Mouse (Mus musculus): ENCODE data around the gene Dnah6. TPM values are rescaled to one million over a fixed set of nuclear protein-coding genes. Genes with fewer than 3 reads are reported as not detected.

Gene Dnah6
- polyA plus RNA-seq, 2 experiments from 2014 or later, result not detected

DNA sequence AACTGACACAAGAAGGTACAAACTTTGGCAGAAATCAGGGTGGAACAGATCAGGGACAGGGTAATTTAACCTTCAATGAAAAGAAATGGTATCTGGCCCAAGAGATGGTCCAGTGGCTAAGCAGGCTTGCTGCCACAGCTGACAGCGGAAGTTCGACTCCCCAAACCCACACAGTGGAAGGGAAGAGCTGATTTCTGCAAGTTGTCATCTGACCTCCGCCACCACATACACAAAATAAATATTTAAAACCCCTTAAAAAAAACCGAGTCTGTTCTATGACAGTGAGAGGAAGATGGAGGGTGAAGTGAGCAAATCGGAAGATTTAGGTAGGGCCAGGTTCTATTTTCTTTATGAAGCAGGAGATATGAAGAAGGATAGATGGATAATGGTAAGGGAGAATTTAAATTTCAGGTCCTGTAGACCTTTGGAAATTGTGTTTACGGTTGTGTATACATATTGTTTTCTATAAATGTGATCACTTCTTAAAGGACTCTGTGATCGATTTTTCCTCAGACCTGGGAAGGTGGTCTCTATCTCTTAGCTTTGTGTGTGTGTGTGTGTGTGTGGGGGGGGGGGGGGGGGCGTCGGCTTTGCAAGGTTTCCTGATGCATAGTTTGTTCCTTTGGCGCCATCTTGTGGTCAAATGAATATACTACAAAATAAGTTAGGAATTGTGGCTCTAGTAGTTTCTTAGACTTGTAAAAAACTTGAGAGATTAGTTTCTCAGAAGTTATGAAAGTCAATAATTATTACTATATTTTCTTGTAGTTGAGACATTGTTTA lies 6.1 kb upstream of the Dnah6 start:
- ATAC-seq, result peak; percentile 45

DNA sequence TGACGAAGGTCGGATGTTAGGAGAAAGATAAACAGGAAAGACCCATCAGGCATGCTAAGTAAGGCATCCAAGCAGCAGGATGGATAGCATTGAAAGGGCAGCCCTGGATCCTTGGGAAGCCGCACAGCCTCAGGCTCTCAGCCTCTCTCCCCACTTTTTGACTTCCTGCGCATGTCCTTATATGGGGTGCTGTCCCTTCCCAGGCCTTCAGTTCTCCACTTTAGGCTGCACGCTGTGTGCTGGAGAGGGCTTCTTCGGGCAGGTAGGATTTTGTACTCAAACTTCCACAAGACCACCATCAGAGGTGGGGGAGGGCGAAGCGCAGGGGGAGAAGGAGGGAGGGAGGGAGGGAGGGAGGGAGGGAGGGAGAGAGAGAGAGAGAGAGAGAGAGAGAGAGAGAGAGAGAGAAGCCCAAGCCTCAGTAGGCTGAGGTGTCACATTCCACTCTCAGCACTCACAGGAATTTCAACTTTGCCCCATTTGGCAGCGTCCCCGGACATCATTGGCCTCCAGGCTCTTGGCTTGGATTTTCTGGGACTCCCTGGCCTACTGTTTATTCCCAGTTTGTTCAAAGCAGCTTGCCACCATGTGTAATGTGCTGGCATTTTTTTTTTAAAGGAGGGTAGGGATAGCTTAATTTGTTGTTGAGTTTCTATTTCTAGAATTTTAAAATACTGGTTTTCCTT lies 1.5 kb upstream of the Dnah6 start:
- ATAC-seq, result no peak

DNA sequence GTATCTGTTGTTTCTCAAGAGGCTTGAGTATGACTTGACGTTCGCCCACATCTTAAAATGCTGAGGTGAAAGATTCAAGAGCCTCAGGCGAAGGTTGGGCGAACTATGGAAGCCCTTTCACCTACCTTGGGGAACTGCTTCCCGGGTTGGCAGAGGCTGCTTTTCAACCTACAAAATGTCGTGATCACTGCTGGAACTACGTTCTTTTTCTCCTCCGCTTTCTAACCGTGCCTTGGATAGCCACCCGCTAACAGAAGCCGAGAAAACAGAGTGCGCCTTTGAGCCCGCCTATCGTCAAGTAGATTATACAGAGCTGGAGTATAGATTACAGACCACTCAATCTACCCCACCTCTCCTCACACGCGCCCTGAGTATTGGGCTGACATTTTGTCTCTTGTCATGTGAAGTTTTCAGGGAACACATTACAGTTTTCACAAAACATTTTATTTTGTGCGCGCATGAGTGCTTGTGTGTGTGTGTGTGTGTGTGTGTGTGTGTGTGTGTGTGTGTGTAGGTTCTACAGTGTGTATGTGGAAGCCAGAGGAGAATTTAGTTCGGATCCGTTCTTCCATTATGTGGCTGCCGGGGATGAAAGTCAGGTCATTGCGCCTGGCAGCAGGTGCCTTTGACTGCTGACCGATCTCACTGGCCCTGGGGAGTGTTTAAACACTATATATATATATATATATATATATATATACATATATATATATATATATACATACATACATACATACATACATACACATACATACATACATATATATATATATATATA lies 696 bp upstream of the Dnah6 start:
- peak; percentile 56 for ATAC-seq

DNA sequence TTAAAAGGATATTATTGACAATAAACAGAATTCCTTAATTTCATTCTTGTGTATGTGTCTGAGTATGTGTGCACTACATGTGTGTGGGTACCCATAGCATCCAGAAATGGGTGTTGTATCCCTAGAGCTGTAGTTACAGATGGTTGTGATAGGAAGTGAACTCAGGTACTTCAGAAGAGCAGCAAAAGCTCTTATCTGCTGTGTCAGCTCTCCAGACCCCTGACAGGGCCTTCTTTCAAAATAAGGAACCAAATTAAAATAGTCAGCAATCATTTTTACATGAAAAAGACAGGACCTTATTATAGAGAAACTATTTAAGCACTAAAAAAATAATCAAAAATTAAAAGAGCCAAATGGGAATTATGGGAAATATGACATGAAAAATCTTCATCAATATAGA lies 9.8 kb downstream of the Dnah6 start:
- ATAC-seq, result no peak

DNA sequence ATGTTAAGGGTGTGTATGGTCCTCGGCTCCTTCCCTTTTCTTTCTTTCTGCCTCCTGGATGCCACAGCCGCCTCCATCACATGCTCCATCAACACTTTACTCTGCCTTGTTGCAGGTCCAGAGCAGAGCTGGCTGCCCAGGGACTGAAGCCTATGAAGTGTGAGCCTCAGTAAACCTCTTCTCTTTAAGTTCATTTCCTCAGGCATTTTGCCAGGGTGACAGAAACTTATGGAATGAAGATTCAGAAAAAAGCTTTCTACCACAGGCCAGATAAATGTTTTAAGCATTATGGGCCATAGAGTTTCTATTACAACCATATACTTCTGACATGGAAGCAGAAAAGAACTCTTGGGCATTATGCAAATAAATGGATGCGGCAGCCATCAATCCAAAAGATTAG lies 10.4 kb downstream of the Dnah6 start:
- no peak for ATAC-seq

DNA sequence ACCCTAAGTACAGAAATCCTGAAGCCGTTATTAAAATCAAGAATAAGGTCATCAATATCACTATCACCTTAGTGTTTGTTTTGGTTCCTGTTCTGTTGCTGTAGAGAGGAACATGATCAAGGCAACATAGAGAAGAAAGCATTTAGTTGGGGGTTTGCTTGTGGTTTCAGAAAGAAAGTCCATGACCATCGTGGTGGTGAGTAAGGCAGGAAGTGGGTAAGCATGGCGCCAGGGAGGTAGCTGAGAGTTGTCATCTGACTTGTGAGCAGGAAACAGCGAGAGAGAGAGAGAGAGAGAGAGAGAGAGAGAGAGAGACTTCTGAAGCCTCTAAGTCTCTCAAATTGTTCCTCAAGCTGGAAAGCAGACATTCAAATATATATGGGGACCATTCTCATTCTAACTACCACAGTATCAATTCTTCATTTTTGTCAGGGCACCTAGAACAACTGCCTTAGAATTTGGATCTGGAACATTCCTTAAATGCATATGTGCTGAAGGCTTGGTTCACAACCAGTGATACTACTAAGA lies 10.9 kb downstream of the Dnah6 start:
- ATAC-seq, result peak; percentile 100

DNA sequence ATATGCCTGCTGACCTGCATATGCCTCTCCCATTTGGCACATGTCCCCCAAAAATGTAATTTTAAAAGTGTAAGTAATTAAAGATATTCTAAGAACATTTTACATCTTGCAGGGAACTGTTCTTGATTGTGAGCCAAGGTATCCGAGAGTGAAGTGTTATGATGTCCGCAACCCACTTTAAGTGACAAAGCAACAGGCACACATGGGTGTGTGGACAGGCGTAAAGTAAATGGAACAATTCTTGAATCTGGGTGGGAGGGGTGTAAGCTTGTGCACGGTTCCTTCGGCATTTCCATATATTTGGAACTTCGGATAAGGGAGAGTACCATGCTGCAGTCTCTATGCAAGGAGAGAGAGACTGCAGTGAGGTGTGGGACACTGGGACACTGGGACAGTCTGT lies 11.9 kb downstream of the Dnah6 start:
- ATAC-seq, result no peak

DNA sequence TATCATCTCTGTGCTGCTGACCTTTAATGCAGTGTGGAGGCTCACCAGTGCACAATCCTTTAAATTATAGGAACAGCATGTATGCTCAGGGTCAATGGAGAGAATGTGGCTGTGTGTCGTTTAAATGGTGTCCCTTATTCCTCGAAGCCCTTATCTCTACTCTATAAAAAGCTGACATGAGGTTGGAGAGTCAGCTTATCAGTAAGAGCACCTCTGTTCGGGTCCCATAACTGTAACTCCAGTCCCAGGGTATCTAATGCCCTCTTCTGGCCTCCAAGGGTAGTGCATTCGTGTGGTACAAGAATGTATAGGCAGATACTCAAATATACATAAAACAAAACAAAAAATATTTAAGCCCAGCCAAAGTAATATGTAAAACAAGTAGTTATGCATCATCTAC lies 16.5 kb downstream of the Dnah6 start:
- ATAC-seq, result no peak

DNA sequence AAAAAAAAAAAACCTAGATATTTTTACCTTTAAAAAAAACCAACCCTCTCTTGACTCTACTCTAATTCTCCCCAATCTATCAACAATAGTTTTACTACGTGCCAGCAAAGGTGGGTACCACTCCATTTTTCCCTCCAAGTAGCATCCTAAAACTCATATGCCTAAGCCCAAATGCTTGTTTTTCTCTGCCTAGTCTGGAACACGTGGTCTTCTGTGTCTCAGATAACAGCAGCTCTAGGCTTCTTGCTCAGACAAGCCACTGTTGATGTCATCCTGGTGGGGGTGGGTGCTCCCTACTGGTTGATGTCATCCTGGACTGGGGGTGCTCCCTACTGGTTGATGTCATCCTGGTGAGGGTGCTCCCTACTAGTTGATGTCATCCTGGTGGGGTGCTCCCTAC lies 17.7 kb downstream of the Dnah6 start:
- no peak for ATAC-seq

DNA sequence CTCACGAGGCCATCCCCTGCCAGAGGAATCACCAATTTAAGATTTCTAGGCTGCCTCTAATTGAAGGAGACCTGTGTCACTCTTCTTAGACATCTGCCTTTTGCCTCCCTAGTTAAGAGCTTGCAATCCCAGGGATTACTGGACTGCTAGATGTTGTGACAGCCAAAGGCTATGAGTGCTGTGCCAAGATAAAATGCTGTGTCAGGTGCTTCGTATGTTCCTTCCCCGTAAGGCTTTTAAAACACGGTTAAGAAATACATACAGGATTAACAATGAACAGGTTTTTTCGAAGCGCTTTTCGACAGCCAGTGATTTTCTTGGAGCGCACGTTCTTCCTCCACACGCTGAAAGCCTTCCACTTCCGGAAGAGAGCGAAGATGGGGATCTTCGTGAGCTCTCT lies 26.2 kb downstream of the Dnah6 start:
- no peak for ATAC-seq

DNA sequence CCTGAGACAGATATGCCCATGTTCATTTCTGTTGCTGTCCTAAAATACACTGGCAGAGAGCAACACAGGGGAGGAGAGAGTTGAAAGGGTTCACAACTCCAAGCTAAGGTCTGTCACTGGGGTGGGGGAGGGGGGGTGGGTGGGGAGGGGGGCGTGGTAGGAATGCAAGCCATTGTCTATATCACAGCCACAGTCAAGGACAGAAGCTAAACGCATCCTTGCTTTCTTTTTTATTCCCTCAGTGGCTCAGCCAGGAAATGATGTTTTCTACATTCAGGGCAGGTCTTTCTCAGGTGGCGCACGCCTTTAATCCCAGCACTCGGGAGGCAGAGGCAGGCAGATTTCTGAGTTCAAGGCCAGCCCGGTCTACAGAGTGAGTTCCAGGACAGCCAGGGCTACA lies 30.7 kb downstream of the Dnah6 start:
- ATAC-seq, result no peak

DNA sequence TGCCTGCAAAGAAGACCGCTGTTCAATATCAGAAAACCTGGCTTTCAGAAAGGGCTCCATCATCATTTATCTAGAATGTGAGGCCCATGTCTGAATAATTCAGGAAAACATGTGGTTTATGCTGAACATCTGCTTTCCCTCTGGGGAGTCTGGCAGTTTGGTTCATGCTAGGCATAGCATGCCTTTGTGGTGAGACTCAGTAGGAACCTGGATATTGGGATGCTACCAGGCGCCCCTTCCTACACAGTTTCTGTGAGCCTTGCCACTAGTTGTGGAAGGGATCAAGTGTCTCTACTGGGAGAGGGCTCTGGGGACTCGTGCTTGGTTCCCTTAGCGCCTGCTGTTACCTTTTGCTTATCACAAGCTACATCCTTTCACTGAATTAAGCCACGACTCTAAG lies 37.2 kb downstream of the Dnah6 start:
- no peak for ATAC-seq

DNA sequence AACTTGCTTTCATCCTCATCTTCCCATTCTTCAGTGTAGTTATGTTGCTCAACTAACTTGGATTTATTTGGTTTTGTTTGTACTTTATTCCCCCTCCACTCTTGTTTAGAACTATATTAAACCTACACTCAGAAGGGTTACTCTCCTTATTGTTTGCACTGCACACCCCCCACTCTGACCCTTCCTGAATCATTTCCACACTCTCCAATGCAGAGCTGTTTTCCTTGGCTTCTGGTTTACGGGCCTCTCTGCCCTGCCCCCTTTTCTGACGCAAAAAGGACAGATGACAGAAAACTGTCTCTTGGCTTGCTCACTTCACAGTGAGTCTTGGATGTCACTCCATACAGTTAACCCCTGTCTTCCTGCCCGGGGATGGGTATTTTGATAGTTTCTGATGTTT lies 38.5 kb downstream of the Dnah6 start:
- ATAC-seq, result no peak

DNA sequence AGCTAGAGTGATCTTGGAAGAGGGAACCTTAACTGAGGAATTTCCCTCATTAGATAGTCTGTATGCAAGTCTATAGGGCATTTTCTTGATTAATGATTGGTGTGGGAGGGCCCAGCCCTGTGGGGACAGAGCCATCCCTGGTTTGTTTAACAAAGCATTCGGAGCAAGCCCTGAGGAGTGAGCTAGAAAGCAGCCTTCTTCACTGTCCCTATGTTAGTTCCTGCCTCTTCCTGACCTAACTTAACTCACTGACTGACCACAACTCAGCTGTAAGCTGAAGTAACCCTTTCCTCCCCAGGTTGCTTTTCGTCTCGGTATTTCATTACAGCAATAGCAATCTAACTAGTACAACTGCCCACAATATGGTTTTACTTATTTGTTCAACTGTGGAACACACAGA lies 39.0 kb downstream of the Dnah6 start:
- no peak for ATAC-seq

DNA sequence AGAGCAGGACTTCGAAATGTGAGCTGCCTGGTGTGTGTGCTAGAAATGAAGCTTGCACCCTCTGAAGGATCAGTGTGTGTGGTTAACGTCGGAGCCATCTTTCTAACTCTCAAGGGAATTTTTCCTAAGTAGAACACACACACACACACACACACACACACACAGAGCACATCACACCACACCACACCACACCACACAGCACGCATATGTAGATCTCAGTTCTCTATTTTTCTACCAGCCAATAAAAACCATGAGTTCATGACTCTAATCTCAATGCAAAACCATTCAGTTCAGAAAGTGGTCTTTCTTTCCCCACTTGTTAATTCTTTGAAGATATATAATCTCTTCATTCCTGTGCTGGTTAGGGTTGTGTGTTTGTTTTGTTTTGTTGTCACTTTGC lies 39.4 kb downstream of the Dnah6 start:
- no peak for ATAC-seq

DNA sequence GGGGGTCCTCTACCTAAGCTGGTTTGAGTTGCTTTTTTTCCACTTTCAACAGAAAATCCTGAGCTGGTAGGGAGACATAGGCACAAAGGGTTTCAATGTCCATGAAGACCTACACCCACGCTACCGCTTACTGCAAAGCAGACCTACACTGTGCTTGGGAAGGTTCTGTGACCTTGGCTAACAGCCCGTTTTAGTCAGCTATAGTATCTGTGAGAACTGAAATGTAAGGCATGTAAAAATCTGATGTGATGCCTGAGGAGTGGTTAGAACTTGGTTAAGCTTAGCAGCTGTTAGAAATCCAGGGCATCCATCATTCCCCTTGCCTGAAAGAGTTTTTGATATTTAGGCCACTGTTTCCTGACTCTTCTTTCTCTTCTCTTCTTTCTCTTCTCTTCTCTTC lies 46.3 kb downstream of the Dnah6 start:
- no peak for ATAC-seq

DNA sequence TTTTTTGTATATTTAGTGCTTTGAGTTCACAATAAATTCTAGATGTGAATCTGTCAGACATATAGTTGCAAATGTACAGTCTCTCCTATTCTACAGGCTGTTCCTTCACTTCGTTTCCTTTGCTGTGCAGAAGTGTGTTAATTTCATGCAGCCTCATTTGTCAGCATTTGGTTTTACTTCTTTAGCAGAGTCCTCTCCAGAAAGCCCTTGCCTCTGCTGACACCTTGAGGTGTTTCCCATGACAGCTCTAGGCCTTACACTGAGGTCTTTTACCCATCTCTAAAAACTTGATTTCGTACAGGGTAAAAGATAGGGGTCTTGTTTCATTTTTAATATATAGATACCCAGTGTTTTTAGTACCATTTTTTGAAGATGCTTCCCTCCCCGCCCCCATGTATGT lies 54.2 kb downstream of the Dnah6 start:
- no peak for ATAC-seq

DNA sequence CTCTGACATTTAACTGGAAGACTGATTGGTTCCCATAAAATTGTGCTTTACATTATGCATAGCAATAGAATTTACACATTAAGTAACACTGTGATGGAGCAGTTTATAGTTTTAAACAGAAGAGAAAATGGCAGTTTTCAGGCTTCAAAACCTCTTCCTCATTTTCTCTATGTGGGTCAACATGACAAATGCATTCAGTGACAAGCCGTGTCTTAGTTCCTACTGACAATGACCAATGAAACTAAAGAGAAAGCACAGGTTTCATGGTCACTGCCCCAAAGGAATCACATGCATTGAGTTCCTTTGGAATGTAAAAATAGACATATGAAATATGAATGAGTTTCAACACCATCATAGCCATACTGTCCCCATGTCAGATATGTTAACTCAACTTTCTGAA lies 58.5 kb downstream of the Dnah6 start:
- ATAC-seq, result no peak

DNA sequence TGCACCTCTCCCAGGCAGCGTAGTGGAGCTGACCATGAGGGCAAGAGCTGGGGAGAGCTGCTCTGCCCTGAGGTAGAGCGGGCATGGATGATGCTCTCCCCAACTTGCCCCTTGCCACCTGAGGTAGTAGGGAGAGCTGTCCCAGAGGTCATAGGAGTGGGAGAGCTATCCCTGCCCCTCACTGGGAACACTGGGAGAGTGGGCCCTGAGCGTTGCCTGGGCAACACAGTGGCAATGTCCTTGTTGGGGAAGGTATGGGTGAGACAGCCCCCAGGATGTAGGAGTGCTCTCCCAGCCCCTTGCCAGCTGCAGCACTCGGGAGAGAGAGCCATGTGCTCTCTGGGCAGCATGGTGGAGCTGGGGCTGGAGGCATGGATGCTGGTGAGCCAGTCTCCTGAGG lies 60.1 kb downstream of the Dnah6 start:
- no peak for ATAC-seq

DNA sequence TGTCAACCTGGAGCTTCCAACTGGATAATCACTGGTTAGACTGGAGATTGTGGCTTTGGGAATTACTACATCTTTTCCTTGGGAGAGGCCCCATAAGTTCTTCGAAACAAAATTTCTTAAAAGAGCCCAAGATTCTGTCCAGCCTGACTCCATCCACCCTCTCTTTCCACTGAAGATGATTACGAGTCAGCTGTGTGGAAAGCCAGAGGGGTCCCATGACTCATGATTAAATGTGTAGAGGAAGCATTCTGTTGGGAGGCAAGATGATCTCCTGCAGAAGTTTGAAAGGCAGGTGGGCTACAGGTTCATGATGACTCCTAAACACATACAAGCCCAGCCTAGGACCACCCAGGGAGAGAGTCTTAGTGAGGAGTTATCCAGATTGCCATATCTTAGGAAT lies 66.0 kb downstream of the Dnah6 start:
- ATAC-seq, result no peak

DNA sequence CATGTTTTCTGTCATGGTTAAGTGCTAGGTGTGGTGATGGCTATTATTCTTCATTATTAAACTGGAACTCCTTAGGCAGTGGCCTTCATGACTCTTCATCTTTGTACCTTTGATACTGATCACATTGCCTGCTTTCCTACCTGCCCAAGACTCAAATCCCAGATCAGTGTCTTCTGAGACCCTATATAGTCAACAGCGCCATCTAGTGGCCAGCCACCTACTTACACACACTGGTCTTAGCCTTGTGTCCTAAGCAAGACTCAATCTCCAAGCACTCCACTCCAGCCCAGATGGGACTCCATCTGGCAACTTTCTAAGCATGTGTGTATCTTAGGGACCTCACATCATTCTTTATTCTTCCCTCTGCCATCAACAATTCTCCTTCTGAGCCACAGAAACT lies 67.8 kb downstream of the Dnah6 start:
- ATAC-seq, result peak; percentile 72

DNA sequence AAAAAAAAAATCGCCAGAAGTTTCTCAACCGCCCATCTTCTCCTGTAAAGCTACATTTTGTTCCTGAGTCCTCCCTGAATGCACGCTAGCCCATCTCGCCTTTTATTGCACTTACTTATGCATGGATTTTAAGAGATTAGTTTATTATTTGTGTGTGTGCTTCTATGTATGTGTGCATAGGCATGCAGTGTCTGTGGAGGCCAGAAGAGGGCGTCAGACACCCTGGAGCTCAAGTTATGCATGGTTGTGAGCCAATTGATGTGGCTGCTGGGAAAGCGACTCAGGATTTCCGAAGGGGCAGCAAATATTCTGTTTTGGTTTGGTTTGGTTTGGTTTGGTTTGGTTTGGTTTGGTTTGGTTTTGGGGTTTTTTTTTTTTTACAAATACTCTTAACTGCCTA lies 78.0 kb downstream of the Dnah6 start:
- ATAC-seq, result no peak

DNA sequence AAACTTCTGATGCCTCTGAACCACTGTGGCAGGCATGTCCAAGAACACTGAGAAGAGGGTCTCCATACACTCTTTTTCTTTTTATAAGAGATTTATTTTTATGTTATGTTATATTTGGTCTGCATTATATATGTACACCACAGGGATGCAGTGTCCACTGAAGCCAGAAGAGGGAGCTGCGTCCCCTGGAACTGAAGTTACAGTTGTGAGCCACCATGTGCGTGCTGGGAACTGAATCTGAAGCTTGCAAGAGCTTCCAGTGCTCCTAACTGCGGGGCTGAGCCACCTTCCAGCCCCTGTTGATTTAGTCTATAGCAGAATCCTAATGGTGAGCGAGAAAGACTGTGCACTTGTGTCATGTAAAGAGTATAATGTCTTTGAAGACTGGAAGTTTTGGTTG lies 78.7 kb downstream of the Dnah6 start:
- ATAC-seq, result no peak

DNA sequence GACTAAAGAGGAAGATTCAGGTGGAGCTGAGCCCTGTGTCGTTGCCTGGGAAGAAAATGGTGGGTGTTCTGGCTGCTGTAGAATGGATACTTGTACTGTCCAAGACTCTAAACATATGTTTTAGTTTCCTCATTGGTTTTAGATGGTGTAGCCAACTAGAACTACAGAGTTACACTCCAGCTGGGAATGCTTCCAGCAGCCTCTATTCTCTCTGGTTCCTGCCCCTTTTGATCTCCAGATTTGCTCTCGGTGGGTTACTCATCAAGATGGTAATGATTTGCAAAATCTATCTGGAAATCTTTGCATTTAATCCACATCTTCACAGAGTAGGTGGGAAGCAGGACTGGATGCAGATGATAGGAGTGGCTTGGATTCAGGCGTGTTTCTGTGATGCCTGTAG lies 80.6 kb downstream of the Dnah6 start:
- no peak for ATAC-seq

Data from CD4-positive, CD25-positive, alpha-beta regulatory T cell, adult 4 months (primary cell).